Mouse (Mus musculus): Measurements from ENCODE around the gene Ugcg. TPM values are rescaled to one million over a fixed set of nuclear protein-coding genes. Genes with fewer than 3 reads are reported as not detected.

The Ugcg gene
- polyA plus RNA-seq, 1 experiment from 2014 or later: 18.9 TPM

DNA sequence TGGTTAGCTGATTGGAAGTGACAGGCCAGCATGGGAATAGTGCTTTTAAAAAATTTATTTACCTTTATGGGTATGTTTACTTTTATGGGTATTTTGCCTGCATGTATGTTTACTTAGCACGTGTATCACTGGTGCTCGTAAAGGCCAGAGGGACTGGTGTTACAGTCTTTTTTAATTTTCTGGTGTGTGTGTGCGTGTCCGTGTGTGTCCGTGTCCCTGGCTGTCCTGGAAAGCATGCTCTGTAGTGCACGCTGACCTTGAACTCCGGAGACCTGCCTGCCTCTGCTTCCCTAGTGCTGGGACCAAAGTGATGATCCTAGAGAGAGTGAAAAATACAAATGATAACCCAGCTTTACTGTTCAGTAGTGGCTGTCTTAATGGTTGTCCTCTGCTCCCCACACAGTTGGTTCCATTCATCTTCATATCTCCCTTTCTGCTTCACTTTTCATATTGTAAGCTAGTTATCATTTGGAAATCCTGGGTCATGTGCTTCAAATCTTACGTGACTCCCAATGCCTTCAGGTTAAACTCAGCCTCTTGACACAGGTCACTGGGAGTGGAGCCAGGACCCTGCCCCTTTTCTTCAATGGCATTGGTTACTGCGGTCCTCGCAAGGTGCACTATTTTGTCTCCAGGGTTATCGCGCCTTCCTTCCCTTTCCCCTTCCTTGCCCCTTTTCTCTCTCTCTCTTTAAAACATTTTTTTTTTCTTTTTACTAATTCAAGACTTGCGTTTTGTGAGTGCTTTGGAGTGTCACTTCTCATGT is 5.9 kb downstream of the Ugcg start:
- Histone ChIP-seq H3K4me2 (replicated peaks; ENCODE audit: low read depth) (no peak overlapping the region), H3K4me3 (ENCODE audit: low read depth, low read length) (no peak overlapping the region)
- WGBS: 78% methylated on average over 13 of the region's 13 CpGs

DNA sequence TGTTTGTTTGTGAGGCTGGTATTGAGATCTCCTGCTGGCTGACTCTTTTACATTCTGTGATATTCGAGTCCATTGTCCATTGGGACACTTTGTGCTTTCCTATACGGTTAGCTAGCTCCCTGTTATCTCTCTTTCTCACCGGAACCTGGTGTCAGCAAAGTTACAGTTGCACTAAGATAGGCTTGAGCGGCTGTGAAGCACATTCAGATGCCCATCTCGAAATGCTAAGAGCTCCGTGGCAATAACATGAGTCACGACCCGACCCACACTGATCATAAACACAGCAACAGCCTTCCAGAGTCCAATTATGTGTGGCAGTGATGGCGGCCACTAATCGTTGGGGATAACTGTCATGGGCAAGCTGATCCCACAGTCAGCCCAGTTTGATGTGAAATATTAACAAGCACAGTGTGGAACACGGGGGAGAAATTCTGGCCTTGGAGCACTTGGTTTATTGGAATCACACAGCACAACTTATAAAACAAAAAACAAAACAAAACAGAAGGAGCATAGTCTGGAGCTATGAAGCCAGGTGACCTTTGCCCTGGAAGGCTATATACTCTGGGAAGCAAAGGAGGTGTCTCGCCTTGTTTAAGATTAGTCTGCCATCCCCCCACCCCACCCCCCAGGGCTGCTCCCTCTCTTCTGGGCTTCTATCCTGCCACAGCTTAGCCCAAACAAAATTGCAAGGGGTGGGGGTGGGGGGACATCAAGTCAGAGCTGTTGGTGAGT is 7.5 kb downstream of the Ugcg start:
- ATAC-seq (ENCODE audit: low FRiP score, low TSS enrichment): peak; percentile 38
- Histone ChIP-seq H3K4me3 (ENCODE audit: low read depth, low read length) (no peak overlapping the region), H3K27ac (replicated peaks) (no peak overlapping the region), H3K4me2 (replicated peaks; ENCODE audit: low read depth) (no peak overlapping the region), H3K9me3 (ENCODE audit: control insufficient read depth, low read length) (no peaks in the 10 kb centered on the region), H3K36me3 (ENCODE audit: control insufficient read depth, insufficient read depth, low read length) (no peaks in the 10 kb centered on the region), H3K27me3 (ENCODE audit: control insufficient read depth, insufficient read depth, low read length) (no peaks in the 10 kb centered on the region), H3K4me1 (replicated peaks; ENCODE audit: control insufficient read depth, insufficient read depth) (peaks cover 12% of the 10 kb centered on the region; the same call in 1 of the 2 replicates), H3K9ac (ENCODE audit: low read length) (no peak overlapping the region)
- no peak for DNase-seq (ENCODE audit: low spot score)
- TF ChIP-seq EP300 (optimal IDR thresholded peaks at IDR 0.05) (no peak), CTCF (IDR thresholded peaks at IDR 0.05; ENCODE audit: low read depth) (no peak)
- WGBS: 31% methylated on average over 12 of the region's 12 CpGs

More for the DNA sequence above, 5.9 kb downstream of the Ugcg start:
- TF ChIP-seq CTCF (IDR thresholded peaks at IDR 0.05; ENCODE audit: low read depth) (no peak), EP300 (optimal IDR thresholded peaks at IDR 0.05) (no peak)
- Histone ChIP-seq H3K9me3 (ENCODE audit: control insufficient read depth, low read length) (no peaks in the 10 kb centered on the region), H3K36me3 (ENCODE audit: control insufficient read depth, insufficient read depth, low read length) (no peaks in the 10 kb centered on the region), H3K27ac (replicated peaks) (no peak overlapping the region), H3K9ac (ENCODE audit: low read length) (no peak overlapping the region), H3K4me1 (replicated peaks; ENCODE audit: control insufficient read depth, insufficient read depth) (peaks cover 9% of the 10 kb centered on the region; the same call in 1 of the 2 replicates), H3K27me3 (ENCODE audit: control insufficient read depth, insufficient read depth, low read length) (no peaks in the 10 kb centered on the region)
- DNase-seq (ENCODE audit: low spot score): no peak
- no peak for ATAC-seq (ENCODE audit: low FRiP score, low TSS enrichment)

DNA sequence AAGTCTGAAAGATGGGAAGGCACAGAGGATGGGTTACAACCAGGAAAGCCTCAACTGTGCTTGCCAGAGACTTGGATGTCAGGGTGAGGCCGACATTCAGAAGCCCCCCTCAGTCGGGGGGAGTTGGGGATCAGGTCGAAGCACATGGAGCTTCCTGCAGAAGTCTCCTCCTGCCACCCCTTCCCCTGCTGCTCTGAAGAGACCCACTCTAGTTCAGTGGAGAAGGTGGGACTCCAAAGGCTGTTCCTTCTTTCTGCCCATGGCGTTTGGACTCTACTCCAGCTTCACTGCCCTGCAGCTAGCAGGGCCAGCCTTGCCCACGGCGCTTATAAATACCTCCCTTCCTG is 8.0 kb downstream of the Ugcg start:
- no peak for TF ChIP-seq CTCF (IDR thresholded peaks at IDR 0.05; ENCODE audit: low read depth)
- TF ChIP-seq EP300 (optimal IDR thresholded peaks at IDR 0.05): no peak
- Histone ChIP-seq H3K9me3 (ENCODE audit: control insufficient read depth, low read length) (no peaks in the 10 kb centered on the region), H3K9ac (ENCODE audit: low read length) (no peak overlapping the region), H3K27me3 (ENCODE audit: control insufficient read depth, insufficient read depth, low read length) (no peaks in the 10 kb centered on the region), H3K36me3 (ENCODE audit: control insufficient read depth, insufficient read depth, low read length) (no peaks in the 10 kb centered on the region), H3K4me1 (replicated peaks; ENCODE audit: control insufficient read depth, insufficient read depth) (peaks cover 12% of the 10 kb centered on the region; the same call in 1 of the 2 replicates), H3K27ac (replicated peaks) (0 out of 2 replicates have a peak overlapping the region, but pooled peaks have one; percentile 30), H3K4me3 (ENCODE audit: low read depth, low read length) (no peak overlapping the region), H3K4me2 (replicated peaks; ENCODE audit: low read depth) (no peak overlapping the region)
- ATAC-seq (ENCODE audit: low FRiP score, low TSS enrichment): peak; percentile 33
- WGBS: 42% methylated on average over 6 of the region's 6 CpGs
- no peak for DNase-seq (ENCODE audit: low spot score)

DNA sequence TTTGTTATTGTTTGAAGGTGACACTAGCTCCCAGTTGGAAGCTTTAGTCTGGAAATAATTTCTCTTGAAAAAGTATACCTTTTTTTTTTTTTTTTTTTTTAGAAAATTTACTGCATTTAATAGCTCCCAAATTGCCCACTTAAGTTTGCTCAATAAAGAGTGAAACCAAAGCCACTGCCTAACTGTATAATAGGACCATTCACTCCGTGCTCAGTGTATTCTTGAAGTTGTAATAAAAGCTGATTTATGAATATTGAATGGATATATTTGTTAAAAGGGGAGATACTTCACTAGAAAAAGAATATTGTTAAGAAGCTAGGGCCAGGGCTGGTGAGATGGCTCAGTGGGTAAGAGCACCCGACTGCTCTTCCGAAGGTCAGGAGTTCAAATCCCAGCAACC is 8.4 kb downstream of the Ugcg start:
- no peak for DNase-seq (ENCODE audit: low spot score)
- 68% methylated on average over 3 of the region's 3 CpGs for WGBS

GRCm38 (mm10) chr4:59199341-59199740 is 10.3 kb downstream of the Ugcg start:
- no peaks in the 10 kb centered on the region for H3K27me3 ChIP-seq (ENCODE audit: control insufficient read depth, insufficient read depth, low read length)
- H3K4me1 ChIP-seq (replicated peaks; ENCODE audit: control insufficient read depth, insufficient read depth): peaks cover 12% of the 10 kb centered on the region; the same call in 1 of the 2 replicates
- no peak overlapping the region for H3K9ac ChIP-seq (ENCODE audit: low read length)
- H3K9me3 ChIP-seq (ENCODE audit: control insufficient read depth, low read length): no peaks in the 10 kb centered on the region
- H3K4me3 ChIP-seq (ENCODE audit: low read depth, low read length): no peak overlapping the region
- no peak overlapping the region for H3K4me2 ChIP-seq (replicated peaks; ENCODE audit: low read depth)
- H3K36me3 ChIP-seq (ENCODE audit: control insufficient read depth, insufficient read depth, low read length): no peaks in the 10 kb centered on the region
- TF ChIP-seq CTCF (IDR thresholded peaks at IDR 0.05; ENCODE audit: low read depth) (no peak), EP300 (optimal IDR thresholded peaks at IDR 0.05) (no peak)
- ATAC-seq (ENCODE audit: low FRiP score, low TSS enrichment) (peak; percentile 77), DNase-seq (ENCODE audit: low spot score) (peak; percentile 55)
- WGBS: 33% methylated on average over 8 of the region's 8 CpGs
- no peak overlapping the region for H3K27ac ChIP-seq (replicated peaks)

More for the DNA sequence above, 8.4 kb downstream of the Ugcg start:
- H3K9me3 ChIP-seq (ENCODE audit: control insufficient read depth, low read length): no peaks in the 10 kb centered on the region
- H3K4me1 ChIP-seq (replicated peaks; ENCODE audit: control insufficient read depth, insufficient read depth): peaks cover 12% of the 10 kb centered on the region; the same call in 1 of the 2 replicates
- no peak overlapping the region for H3K9ac ChIP-seq (ENCODE audit: low read length)
- H3K27me3 ChIP-seq (ENCODE audit: control insufficient read depth, insufficient read depth, low read length): no peaks in the 10 kb centered on the region
- 0 out of 2 replicates have a peak overlapping the region, but pooled peaks have one; percentile 30 for H3K27ac ChIP-seq (replicated peaks)
- TF ChIP-seq CTCF (IDR thresholded peaks at IDR 0.05; ENCODE audit: low read depth) (no peak), EP300 (optimal IDR thresholded peaks at IDR 0.05) (no peak)
- ATAC-seq (ENCODE audit: low FRiP score, low TSS enrichment): no peak
- no peak overlapping the region for H3K4me2 ChIP-seq (replicated peaks; ENCODE audit: low read depth)
- H3K36me3 ChIP-seq (ENCODE audit: control insufficient read depth, insufficient read depth, low read length): no peaks in the 10 kb centered on the region
- H3K4me3 ChIP-seq (ENCODE audit: low read depth, low read length): no peak overlapping the region

Measured in stomach, postnatal 0 days (tissue).